Mouse (Mus musculus): ENCODE measurements around the gene Cherp. TPM values are rescaled to one million over a fixed set of nuclear protein-coding genes. Genes with fewer than 3 reads are reported as not detected.

Cherp gene
- polyA plus RNA-seq, 1 experiment = 85.0 TPM

DNA sequence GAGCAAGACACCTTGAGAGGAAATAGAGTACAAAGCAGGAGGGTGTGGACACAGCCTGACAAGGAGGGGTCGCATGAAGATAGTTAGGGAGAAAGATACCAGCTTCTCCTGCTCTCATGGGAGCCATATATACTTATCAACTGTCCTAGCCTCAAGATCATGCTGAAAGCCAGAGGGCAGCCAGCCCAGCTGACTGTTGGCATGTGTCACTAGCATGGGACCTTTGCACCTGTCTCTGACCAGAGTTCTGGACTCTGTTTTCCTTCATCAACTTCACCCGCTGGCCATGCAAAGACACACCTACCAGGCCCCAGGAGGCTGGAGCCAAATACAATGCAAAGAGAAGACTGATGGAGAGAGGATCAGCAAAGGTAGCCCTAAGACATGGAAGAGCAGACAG, 5.8 kb downstream of the Cherp start:
- TF ChIP-seq POLR2A (IDR thresholded peaks at IDR 0.05; ENCODE audit: borderline replicate concordance, extremely low read depth, insufficient read depth, insufficient read length, poor library complexity, severe bottlenecking) (no peak), CTCF (IDR thresholded peaks at IDR 0.05; ENCODE audit: borderline replicate concordance, extremely low read depth, insufficient read depth, insufficient read length) (no peak)

DNA sequence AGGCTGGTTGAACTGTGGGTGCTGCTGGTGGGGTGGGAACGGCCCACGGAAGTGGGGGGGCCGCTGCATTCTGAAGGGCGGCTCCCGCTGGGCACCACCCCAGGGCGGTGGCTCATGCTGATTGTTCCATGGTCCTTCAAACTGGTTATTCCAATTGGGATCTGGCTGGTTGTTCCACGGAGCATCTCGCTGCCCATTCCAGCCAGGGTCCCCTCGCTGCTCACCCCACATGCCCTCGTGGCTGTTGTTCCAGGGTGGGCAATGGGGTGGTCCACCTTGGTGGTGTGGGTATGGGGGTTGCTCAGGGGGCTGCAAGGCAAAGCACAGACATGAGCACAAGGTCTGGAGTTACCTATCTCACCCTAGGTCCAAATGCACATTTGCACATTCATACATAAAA, 10.8 kb downstream of the Cherp start:
- no peak for DNase-seq (ENCODE audit: low read depth)
- TF ChIP-seq POLR2A (IDR thresholded peaks at IDR 0.05; ENCODE audit: borderline replicate concordance, extremely low read depth, insufficient read depth, insufficient read length, poor library complexity, severe bottlenecking) = no peak
- no peak for TF ChIP-seq CTCF (IDR thresholded peaks at IDR 0.05; ENCODE audit: borderline replicate concordance, extremely low read depth, insufficient read depth, insufficient read length)

More for the DNA sequence above, 5.8 kb downstream of the Cherp start:
- DNase-seq (ENCODE audit: low read depth) = no peak

DNA sequence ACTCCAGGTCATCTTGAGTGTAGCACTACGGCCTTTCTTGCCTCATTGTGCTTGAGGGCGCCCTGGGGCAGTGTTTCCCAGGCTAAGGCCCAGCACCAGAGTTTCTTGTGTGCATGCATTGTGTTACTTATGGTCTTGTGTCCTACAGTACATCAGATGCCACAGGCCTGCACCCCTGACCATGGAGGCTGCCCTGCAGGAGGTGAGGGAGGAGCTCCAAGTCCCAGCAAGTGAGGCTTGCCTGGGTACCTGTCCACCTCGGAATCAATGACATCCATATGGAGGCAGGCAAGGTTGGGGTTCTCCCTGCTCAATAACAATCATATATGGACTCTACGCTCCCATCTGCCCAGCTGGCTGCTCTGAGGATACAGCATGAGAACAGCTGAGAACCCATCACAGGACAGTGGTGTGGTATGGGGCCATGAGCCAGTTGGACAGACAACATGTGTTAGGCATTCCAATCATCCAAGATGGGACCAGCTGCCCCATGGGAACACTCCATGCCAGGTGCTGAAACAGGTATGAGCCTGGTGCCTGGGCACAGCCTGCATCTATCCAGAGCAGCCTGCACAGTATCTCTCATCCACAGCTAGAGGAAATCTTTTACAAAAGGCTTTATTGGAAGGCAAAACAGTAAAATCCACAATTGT, 15.0 kb downstream of the Cherp start:
- DNase-seq (ENCODE audit: low read depth) = no peak
- TF ChIP-seq POLR2A (IDR thresholded peaks at IDR 0.05; ENCODE audit: borderline replicate concordance, extremely low read depth, insufficient read depth, insufficient read length, poor library complexity, severe bottlenecking) (no peak), CTCF (IDR thresholded peaks at IDR 0.05; ENCODE audit: borderline replicate concordance, extremely low read depth, insufficient read depth, insufficient read length) (no peak)

DNA sequence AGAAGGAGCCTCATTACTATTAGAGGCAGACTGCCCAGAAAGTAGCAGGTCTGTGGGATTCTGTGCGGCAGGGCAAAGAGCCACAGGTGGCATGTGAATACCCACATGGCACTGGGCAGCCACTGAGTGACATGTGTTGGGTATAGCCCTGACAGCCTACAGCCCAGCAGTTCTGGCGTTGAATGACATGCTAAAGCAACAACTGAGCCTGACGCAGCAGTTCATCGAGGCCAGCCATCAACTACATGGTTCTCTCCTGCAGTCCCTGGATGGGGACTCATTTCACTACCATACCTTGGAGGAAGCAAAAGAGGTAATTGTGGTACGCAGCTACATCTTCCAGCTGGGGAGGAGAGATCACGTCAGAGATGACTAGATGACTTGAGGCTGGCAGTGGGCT, 16.6 kb downstream of the Cherp start:
- TF ChIP-seq CTCF (IDR thresholded peaks at IDR 0.05; ENCODE audit: borderline replicate concordance, extremely low read depth, insufficient read depth, insufficient read length) (no peak), POLR2A (IDR thresholded peaks at IDR 0.05; ENCODE audit: borderline replicate concordance, extremely low read depth, insufficient read depth, insufficient read length, poor library complexity, severe bottlenecking) (no peak)

DNA sequence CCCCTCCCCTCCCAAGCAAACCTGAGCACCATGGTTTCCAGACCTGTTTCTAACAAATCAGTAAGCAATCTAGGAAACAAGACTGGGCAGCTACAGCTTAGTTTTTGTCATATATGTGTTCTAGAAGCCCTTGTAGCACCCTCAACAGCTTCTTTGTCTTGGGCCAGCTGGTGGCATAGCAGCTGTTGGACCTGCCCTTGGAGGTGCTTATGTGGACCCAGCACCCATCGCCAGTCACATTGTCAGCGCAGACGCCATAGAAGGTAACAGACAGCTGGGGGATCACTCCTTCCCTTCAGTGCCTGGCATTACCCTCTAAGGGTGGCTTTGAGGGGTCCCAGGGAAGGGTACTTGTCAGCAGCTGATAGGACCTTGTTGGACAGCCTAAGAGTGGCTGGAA, 17.2 kb downstream of the Cherp start:
- no peak for TF ChIP-seq POLR2A (IDR thresholded peaks at IDR 0.05; ENCODE audit: borderline replicate concordance, extremely low read depth, insufficient read depth, insufficient read length, poor library complexity, severe bottlenecking)
- no peak for DNase-seq (ENCODE audit: low read depth)

More for the DNA sequence above, 16.6 kb downstream of the Cherp start:
- no peak for DNase-seq (ENCODE audit: low read depth)

DNA sequence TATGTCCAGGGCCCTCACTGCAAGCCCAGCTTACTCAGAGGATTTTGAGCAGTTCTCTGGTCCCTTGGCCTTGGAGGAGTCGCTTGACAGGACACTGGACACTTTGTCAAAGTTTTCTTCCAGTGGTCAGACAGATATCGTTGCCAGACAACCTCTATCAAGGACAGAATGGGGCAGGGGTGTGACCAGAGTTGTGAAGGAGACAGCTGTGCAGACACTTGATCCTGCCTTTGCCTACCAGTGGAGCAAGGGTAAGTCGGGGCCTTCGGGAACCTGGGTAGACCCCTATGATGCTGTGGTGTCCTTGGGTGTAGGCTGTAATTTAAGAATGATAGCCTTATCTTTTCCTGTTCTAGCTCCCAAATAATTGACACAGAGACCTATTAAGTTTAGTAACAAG, 19.7 kb downstream of the Cherp start:
- no peak for TF ChIP-seq POLR2A (IDR thresholded peaks at IDR 0.05; ENCODE audit: borderline replicate concordance, extremely low read depth, insufficient read depth, insufficient read length, poor library complexity, severe bottlenecking)
- TF ChIP-seq CTCF (IDR thresholded peaks at IDR 0.05; ENCODE audit: borderline replicate concordance, extremely low read depth, insufficient read depth, insufficient read length) = no peak
- no peak for DNase-seq (ENCODE audit: low read depth)

DNA sequence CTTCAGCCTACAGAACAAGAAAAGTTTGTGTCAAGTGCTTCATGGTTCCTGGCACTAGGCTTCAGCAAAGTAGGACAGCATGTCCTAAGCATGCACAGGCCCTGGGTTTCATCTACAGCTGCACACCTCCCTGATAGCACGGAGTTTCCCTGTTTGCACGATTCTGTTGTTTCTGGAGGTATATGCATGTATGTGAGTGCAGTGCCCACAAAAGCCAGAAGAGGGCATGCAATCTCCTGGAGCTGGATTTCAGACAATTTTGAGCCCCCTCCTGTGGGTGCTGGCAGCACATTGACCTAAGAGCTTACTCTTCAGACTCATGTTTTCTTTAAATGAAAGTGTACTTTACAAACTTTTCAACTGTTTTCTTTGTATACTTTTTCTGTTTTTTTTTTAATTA, 21.1 kb downstream of the Cherp start:
- no peak for DNase-seq (ENCODE audit: low read depth)
- TF ChIP-seq POLR2A (IDR thresholded peaks at IDR 0.05; ENCODE audit: borderline replicate concordance, extremely low read depth, insufficient read depth, insufficient read length, poor library complexity, severe bottlenecking) (no peak), CTCF (IDR thresholded peaks at IDR 0.05; ENCODE audit: borderline replicate concordance, extremely low read depth, insufficient read depth, insufficient read length) (peak; percentile 1; the same call in 1 of the 2 replicates)

DNA sequence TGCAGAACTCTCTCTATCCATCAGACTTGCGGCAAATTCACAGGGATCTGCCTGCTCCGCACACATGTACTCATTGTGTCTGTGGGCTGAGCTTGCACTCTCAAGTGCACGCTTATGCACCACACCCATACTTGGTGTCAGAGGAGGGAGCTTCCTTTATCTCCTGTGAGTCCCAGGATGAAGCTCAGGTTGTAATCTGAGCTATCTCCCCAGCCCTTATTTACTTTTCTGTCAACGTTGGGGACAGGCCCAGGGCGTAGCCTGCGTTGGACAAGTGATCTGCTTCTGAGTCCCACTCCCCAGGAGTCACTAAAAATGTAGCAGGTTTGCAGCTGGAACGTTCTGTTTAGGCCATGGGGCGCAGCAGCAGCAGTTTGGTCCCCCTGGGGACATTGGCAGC, 23.5 kb downstream of the Cherp start:
- DNase-seq (ENCODE audit: low read depth) = no peak
- TF ChIP-seq POLR2A (IDR thresholded peaks at IDR 0.05; ENCODE audit: borderline replicate concordance, extremely low read depth, insufficient read depth, insufficient read length, poor library complexity, severe bottlenecking) (no peak), CTCF (IDR thresholded peaks at IDR 0.05; ENCODE audit: borderline replicate concordance, extremely low read depth, insufficient read depth, insufficient read length) (no peak)

DNA sequence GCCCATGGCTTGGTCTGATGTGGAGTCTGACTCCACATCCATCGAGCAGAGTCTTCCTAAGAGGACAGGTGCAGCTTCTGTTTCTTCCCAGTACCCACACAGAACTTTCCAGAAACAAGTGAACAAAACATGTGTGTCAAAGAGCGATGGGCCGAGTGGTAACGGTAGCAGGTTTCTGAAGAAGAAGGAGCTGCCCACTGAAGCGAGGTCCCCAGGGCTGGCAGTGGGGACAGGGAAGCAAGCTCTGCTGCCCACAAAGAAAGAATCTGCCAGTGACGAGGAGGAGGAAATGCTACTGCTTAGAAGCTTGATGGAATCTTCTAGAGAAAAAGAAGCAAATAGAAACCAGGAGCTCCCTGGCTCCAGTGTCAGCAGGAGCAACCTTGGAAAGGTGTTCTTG, 30.0 kb downstream of the Cherp start:
- TF ChIP-seq CTCF (IDR thresholded peaks at IDR 0.05; ENCODE audit: borderline replicate concordance, extremely low read depth, insufficient read depth, insufficient read length) (no peak), POLR2A (IDR thresholded peaks at IDR 0.05; ENCODE audit: borderline replicate concordance, extremely low read depth, insufficient read depth, insufficient read length, poor library complexity, severe bottlenecking) (no peak)
- DNase-seq (ENCODE audit: low read depth) = no peak

DNA sequence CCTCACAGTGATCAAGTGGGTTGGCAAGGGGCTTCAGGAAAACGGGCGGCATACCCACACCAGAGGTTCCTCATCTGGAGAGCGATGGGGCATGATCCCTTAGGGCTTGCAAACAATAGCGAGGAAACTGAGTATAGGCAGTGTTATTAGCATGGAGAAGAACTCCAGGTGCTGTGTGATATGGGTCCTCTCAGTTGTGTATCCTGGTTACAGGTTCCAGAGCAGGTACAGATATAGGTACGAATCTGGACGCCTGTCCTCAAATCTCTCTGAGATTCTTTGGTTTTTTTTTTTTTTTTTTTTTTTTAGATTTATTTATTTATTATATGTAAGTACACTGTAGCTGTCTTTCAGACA, 31.1 kb downstream of the Cherp start:
- no peak for TF ChIP-seq CTCF (IDR thresholded peaks at IDR 0.05; ENCODE audit: borderline replicate concordance, extremely low read depth, insufficient read depth, insufficient read length)
- TF ChIP-seq POLR2A (IDR thresholded peaks at IDR 0.05; ENCODE audit: borderline replicate concordance, extremely low read depth, insufficient read depth, insufficient read length, poor library complexity, severe bottlenecking) = no peak
- no peak for DNase-seq (ENCODE audit: low read depth)

DNA sequence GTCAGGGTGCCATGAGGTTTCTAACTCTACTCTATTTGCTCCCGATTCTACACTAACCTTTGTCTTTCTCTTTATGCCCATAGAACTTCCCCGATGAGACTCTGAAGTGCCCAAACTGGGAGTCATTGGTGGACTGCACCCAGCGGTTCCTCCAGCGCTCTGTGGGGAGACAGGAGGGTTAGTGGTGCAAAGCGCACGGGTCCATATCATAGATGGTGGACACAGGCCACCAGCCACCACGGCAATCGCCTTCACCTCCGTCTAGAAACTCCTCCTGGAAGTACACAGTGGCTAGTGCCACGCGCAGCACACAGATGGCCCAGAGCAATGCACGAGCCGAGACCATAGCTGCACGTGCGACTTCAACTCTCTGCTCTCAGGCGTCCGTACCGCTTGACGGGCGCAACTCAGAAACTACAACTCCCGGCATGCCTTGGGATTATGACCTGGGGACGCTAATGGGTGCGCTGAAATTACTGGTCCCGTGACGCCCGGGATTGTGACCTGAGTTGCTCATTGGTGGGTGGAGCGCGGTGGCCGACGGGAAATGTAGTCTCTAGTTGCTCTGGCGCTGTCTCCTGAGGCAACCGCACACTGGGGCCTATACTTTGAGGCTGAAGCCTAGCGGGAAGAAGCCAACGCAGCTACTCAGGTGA, 31.6 kb downstream of the Cherp start, which contains the start of the genes Calr3 and 1700030K09Rik:
Gene Calr3, minus strand, starts transcription at position 533 of the 656 bp plus-strand sequence.
Gene 1700030K09Rik, plus strand, starts transcription at position 543 of the 656 bp plus-strand sequence.
- peak; percentile 100 for DNase-seq (ENCODE audit: low read depth)
- TF ChIP-seq CTCF (IDR thresholded peaks at IDR 0.05; ENCODE audit: borderline replicate concordance, extremely low read depth, insufficient read depth, insufficient read length) (no peak), POLR2A (IDR thresholded peaks at IDR 0.05; ENCODE audit: borderline replicate concordance, extremely low read depth, insufficient read depth, insufficient read length, poor library complexity, severe bottlenecking) (peak; percentile 22; the same call in 1 of the 2 replicates)

Data from brain, embryonic 14.5 days (tissue).